Mouse (Mus musculus) midbrain, postnatal 0 days (tissue): ENCODE results near the gene Dusp13. TPM values are rescaled to one million over a fixed set of nuclear protein-coding genes. Genes with fewer than 3 reads are reported as not detected.

Experiments
- ATAC-seq: fragments of 200-750 bp; cut with Nextera tagmentation; 2 replicates; pipeline ENCODE4 v1.8.0; 2017; ENCODE audit warnings: moderate number of reproducible peaks, mild to moderate bottlenecking, moderate TSS enrichment, moderate library complexity; ENCODE audit not compliant: low FRiP score
- DNase-seq: peaks from one replicate; pipeline ENCODE4 v3.0.0-alpha.2; 2015; ENCODE audit warnings: low spot score
- H3K27ac ChIP-seq: fragments of 300-500 bp; sonication (generic); 2 replicates; pipeline ENCODE4 v1.5.1; 2014; ENCODE audit warnings: low read depth, mild to moderate bottlenecking, low read length, mixed read lengths
- H3K27me3 ChIP-seq: fragments of 300-500 bp; sonication (generic); 2 replicates; pipeline ENCODE4 v1.6.1; 2014; ENCODE audit warnings: low read length, control low read depth, mixed read lengths; ENCODE audit not compliant: insufficient read depth
- H3K36me3 ChIP-seq: fragments of 300-500 bp; sonication (generic); 2 replicates; pipeline ENCODE4 v1.6.1; 2014; ENCODE audit warnings: low read length, control low read depth, mixed read lengths; ENCODE audit not compliant: insufficient read depth
- H3K4me1 ChIP-seq: fragments of 300-500 bp; sonication (generic); 2 replicates; pipeline ENCODE4 v1.6.1; 2014; ENCODE audit warnings: mild to moderate bottlenecking, control low read depth, antibody characterized with exemption, low read length, mixed read lengths; ENCODE audit not compliant: insufficient read depth
- H3K4me2 ChIP-seq: fragments of 300-500 bp; sonication (generic); 2 replicates; pipeline ENCODE4 v1.6.1; 2014; ENCODE audit warnings: low read depth, mild to moderate bottlenecking, low read length, mixed read lengths; ENCODE audit not compliant: poor library complexity, severe bottlenecking
- H3K4me3 ChIP-seq: fragments of 300-500 bp; sonication (generic); 2 replicates; pipeline ENCODE4 v1.5.1; 2014; ENCODE audit warnings: low read depth, mild to moderate bottlenecking, low read length, moderate library complexity
- H3K9ac ChIP-seq: fragments of 300-500 bp; sonication (generic); replicated peaks from 2 replicates; pipeline ENCODE4 v1.6.1; 2014; ENCODE audit warnings: mild to moderate bottlenecking, low read length, moderate library complexity, mixed read lengths; ENCODE audit not compliant: poor library complexity, severe bottlenecking
- H3K9me3 ChIP-seq: fragments of 300-500 bp; sonication (generic); 2 replicates; pipeline ENCODE4 v1.6.1; 2016; ENCODE audit warnings: low read length, control low read depth
- CTCF ChIP-seq: IDR thresholded peaks from 2 replicates; pipeline ENCODE4 v1.5.1; 2016; ENCODE audit warnings: antibody characterized with exemption, mild to moderate bottlenecking
- WGBS: fragments of 180-500 bp; shearing (Covaris S2); extraction: QIAGEN DNeasy Blood & Tissue Kit; methylation state at CpG from one replicate; pipeline ENCODE4 v1.1.7; 2014; 5-methylcytosine and 5-hydroxymethylcytosine counted together
- polyA plus RNA-seq: library from polyadenylated mRNA; unstranded; fragments of >200 nt; fragmentation: Nextera tagmentation; extraction: Ambion mirVana; gene quantifications from 2 replicates; pipeline ENCODE4 v1.2.1, GENCODE M21; 2015
- total RNA-seq: library from RNA; depleted of rRNA; stranded (reverse); fragments of >200 nt; gene quantifications from 2 replicates; pipeline ENCODE4 v1.2.3, GENCODE M21; 2014

Dusp13 gene
- total and polyA plus RNA-seq, 2 experiments from 2014 or later = not detected

DNA sequence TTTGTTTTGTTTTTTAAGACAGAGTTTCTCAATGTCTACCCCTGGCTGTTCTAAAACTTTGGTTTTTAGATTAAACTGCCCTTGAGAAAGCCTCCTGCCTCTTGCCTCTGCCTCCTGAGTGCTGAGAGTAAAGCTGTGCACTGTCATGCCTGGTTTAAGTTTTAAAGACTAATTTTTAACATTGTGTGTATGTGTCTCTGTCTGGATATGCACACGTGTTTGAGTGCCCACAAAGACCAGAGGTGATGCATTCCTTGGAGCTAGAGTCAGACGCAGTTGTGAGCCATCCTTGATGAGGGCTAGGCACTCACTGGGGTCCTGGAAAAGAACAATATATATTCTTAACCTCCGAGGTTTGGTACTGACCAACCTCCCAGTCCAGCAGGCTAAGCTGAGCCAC is 36.4 kb upstream of the Dusp13 start:
- Histone ChIP-seq H3K4me2 (no peak overlapping the region), H3K4me3 (no peak overlapping the region), H3K9me3 (no peaks in the 10 kb centered on the region), H3K9ac (no peak overlapping the region), H3K4me1 (no peaks in the 10 kb centered on the region), H3K36me3 (peaks cover 17% of the 10 kb centered on the region), H3K27me3 (no peaks in the 10 kb centered on the region), H3K27ac (no peak overlapping the region)
- no peak for ATAC-seq
- WGBS = 75% methylated on average over 3 of the region's 3 CpGs
- no peak for TF ChIP-seq CTCF
- DNase-seq = no peak

DNA sequence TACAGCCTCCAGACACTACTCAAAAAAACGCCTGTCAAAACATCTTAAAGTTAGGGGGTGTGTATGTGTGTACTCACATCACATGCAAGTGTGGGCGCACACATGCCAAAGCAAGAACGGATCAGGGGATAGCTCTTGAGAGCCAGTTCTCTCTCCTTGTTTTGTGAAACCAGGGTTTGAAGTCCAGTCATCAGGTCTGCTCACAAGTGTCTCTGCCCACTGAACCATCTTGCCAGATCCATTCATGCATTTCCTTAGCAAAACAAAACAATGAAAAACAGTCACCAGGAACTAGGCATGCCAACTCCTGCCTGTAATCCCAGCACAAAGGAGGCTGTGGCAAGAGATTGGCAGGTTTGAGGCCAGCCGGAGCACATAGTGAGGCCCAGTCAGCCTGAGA is 35.5 kb upstream of the Dusp13 start:
- Histone ChIP-seq H3K4me2 (no peak overlapping the region), H3K36me3 (peaks cover 16% of the 10 kb centered on the region), H3K27ac (no peak overlapping the region), H3K9me3 (no peaks in the 10 kb centered on the region), H3K4me1 (no peaks in the 10 kb centered on the region), H3K4me3 (no peak overlapping the region), H3K27me3 (no peaks in the 10 kb centered on the region), H3K9ac (no peak overlapping the region)
- ATAC-seq (no peak), DNase-seq (no peak)
- WGBS = 62% methylated on average over 4 of the region's 4 CpGs
- TF ChIP-seq CTCF = no peak

- WGBS = 92% methylated on average over 4 of the region's 4 CpGs
- peaks cover 9% of the 10 kb centered on the region; the same call in 1 of the 2 replicates for H3K36me3 ChIP-seq
- DNase-seq = no peak
Measured at GRCm38 (mm10) chr14:21776201-21776600, 25.2 kb upstream of the Dusp13 start.

GRCm38 (mm10) chr14:21773946-21774345 is 23.0 kb upstream of the Dusp13 start:
- Histone ChIP-seq H3K36me3 (peaks cover 6% of the 10 kb centered on the region; the same call in 1 of the 2 replicates), H3K4me3 (no peak overlapping the region), H3K9me3 (no peaks in the 10 kb centered on the region), H3K4me2 (no peak overlapping the region), H3K27ac (no peak overlapping the region), H3K4me1 (no peaks in the 10 kb centered on the region), H3K27me3 (no peaks in the 10 kb centered on the region), H3K9ac (no peak overlapping the region)
- no peak for ATAC-seq
- 48% methylated on average over 2 of the region's 2 CpGs for WGBS
- DNase-seq = no peak
- no peak for TF ChIP-seq CTCF

More at GRCm38 (mm10) chr14:21776201-21776600, 25.2 kb upstream of the Dusp13 start:
- no peaks in the 10 kb centered on the region for H3K4me1 ChIP-seq
- H3K27me3 ChIP-seq = no peaks in the 10 kb centered on the region
- H3K4me2 ChIP-seq = no peak overlapping the region
- H3K4me3 ChIP-seq = no peak overlapping the region
- no peak overlapping the region for H3K9ac ChIP-seq
- no peak for ATAC-seq
- H3K9me3 ChIP-seq = no peaks in the 10 kb centered on the region
- TF ChIP-seq CTCF = no peak
- no peak overlapping the region for H3K27ac ChIP-seq

GRCm38 (mm10) chr14:21772506-21773281 is 21.7 kb upstream of the Dusp13 start:
- H3K4me3 ChIP-seq = no peak overlapping the region
- no peak for DNase-seq

GRCm38 (mm10) chr14:21766398-21766958 is 15.5 kb upstream of the Dusp13 start:
- ATAC-seq (no peak), DNase-seq (no peak)
- Histone ChIP-seq H3K9ac (no peak overlapping the region), H3K27ac (no peak overlapping the region), H3K9me3 (no peaks in the 10 kb centered on the region), H3K27me3 (no peaks in the 10 kb centered on the region), H3K4me1 (no peaks in the 10 kb centered on the region), H3K4me3 (no peak overlapping the region), H3K36me3 (no peaks in the 10 kb centered on the region), H3K4me2 (no peak overlapping the region)
- WGBS = 93% methylated on average over 6 of the region's 6 CpGs
- no peak for TF ChIP-seq CTCF

More at GRCm38 (mm10) chr14:21772506-21773281, 21.7 kb upstream of the Dusp13 start:
- no peak for TF ChIP-seq CTCF
- H3K36me3 ChIP-seq = peaks cover 6% of the 10 kb centered on the region; the same call in 1 of the 2 replicates
- H3K9ac ChIP-seq = no peak overlapping the region
- no peaks in the 10 kb centered on the region for H3K4me1 ChIP-seq
- no peaks in the 10 kb centered on the region for H3K27me3 ChIP-seq
- no peak overlapping the region for H3K27ac ChIP-seq
- no peak overlapping the region for H3K4me2 ChIP-seq
- no peaks in the 10 kb centered on the region for H3K9me3 ChIP-seq
- no peak for ATAC-seq
- WGBS = 72% methylated on average over 11 of the region's 11 CpGs
